Mouse (Mus musculus) brain, embryonic 14.5 days (tissue): ENCODE measurements around the gene Tnks1bp1. TPM values are rescaled to one million over a fixed set of nuclear protein-coding genes. Genes with fewer than 3 reads are reported as not detected.

Experiments used
- DNase-seq: peaks from one replicate; pipeline ENCODE4 v3.0.0-alpha.2; 2011; ENCODE audit warnings: low read depth
- CTCF ChIP-seq: fragments of 200-500 bp; IDR thresholded peaks from 2 replicates; pipeline ENCODE4 v1.5.1; 2012; ENCODE audit warnings: inconsistent platforms, mild to moderate bottlenecking, moderate library complexity, borderline replicate concordance; ENCODE audit not compliant: insufficient read depth, insufficient read length; ENCODE audit errors: extremely low read depth
- POLR2A ChIP-seq: fragments of 200-500 bp; IDR thresholded peaks from 2 replicates; pipeline ENCODE4 v1.6.1; 2012; ENCODE audit warnings: mild to moderate bottlenecking, inconsistent platforms, borderline replicate concordance; ENCODE audit not compliant: poor library complexity, insufficient read depth, insufficient read length, severe bottlenecking; ENCODE audit errors: extremely low read depth
- polyA plus RNA-seq: library from polyadenylated mRNA; depleted of rRNA; stranded (reverse); fragments of >200 nt; gene quantifications from 2 replicates; pipeline ENCODE4 v1.2.3, GENCODE M21; 2012

Tnks1bp1 gene
- polyA plus RNA-seq, 1 experiment: 57.0 TPM

GRCm38 (mm10) chr2:85014588-85014982, 33.2 kb upstream of the Tnks1bp1 start:
- TF ChIP-seq CTCF (no peak), POLR2A (no peak)
- no peak for DNase-seq

GRCm38 (mm10) chr2:85022043-85022442, 25.8 kb upstream of the Tnks1bp1 start:
- peak; percentile 39 for DNase-seq
- TF ChIP-seq POLR2A (no peak), CTCF (peak; percentile 72)

GRCm38 (mm10) chr2:85026178-85026577, 21.6 kb upstream of the Tnks1bp1 start:
- DNase-seq: no peak
- TF ChIP-seq POLR2A: no peak
- TF ChIP-seq CTCF: no peak

GRCm38 (mm10) chr2:85027281-85027680, 20.5 kb upstream of the Tnks1bp1 start:
- no peak for DNase-seq
- TF ChIP-seq POLR2A (no peak), CTCF (no peak)

- TF ChIP-seq POLR2A (no peak), CTCF (no peak)
- DNase-seq: no peak
These were observed 17.9 kb upstream of the Tnks1bp1 start for GRCm38 (mm10) chr2:85029897-85030296.

- TF ChIP-seq POLR2A (no peak), CTCF (no peak)
- no peak for DNase-seq
These were observed 16.8 kb upstream of the Tnks1bp1 start for GRCm38 (mm10) chr2:85030989-85031388.

- no peak for DNase-seq
- TF ChIP-seq CTCF (no peak), POLR2A (no peak)
These were observed 14.7 kb upstream of the Tnks1bp1 start for GRCm38 (mm10) chr2:85033121-85033520.

GRCm38 (mm10) chr2:85034169-85034568, 13.7 kb upstream of the Tnks1bp1 start:
- no peak for DNase-seq
- TF ChIP-seq POLR2A (no peak), CTCF (no peak)

- DNase-seq: no peak
- TF ChIP-seq POLR2A (no peak), CTCF (no peak)
These were observed 11.2 kb upstream of the Tnks1bp1 start for GRCm38 (mm10) chr2:85036507-85037046.

GRCm38 (mm10) chr2:85037047-85038026, 10.5 kb upstream of the Tnks1bp1 start, which contains the start of the genes Ssrp1 and P2rx3:
Gene Ssrp1, plus strand, starts transcription at chr2:85037234.
Gene P2rx3, minus strand, starts transcription at chr2:85037462.
- TF ChIP-seq CTCF (no peak; the same call in 1 of the 2 replicates), POLR2A (peak; percentile 48; the same call in 1 of the 2 replicates)
- peak; percentile 98 for DNase-seq

- DNase-seq: peak; percentile 8
- TF ChIP-seq POLR2A (no peak), CTCF (no peak)
These were observed 9.5 kb upstream of the Tnks1bp1 start for GRCm38 (mm10) chr2:85038336-85038735.

- DNase-seq: no peak
- TF ChIP-seq CTCF (no peak), POLR2A (no peak)
These were observed 4.2 kb upstream of the Tnks1bp1 start for GRCm38 (mm10) chr2:85043623-85044022.

- no peak for DNase-seq
- TF ChIP-seq POLR2A: no peak
- TF ChIP-seq CTCF: no peak
These were observed 1.6 kb upstream of the Tnks1bp1 start for GRCm38 (mm10) chr2:85046222-85046621.

GRCm38 (mm10) chr2:85047081-85047480, 741 bp upstream of the Tnks1bp1 start:
- no peak for TF ChIP-seq CTCF
- no peak for TF ChIP-seq POLR2A
- DNase-seq: no peak

GRCm38 (mm10) chr2:85048168-85048751, 438 bp downstream of the Tnks1bp1 start:
- peak; percentile 86 for DNase-seq
- no peak for TF ChIP-seq POLR2A
- TF ChIP-seq CTCF: no peak
